Mouse (Mus musculus): ENCODE results near the gene Ggct.

GRCm38 (mm10) chr6:54975616-54976015 lies 17.1 kb downstream of the Ggct start:
- no peak for TF ChIP-seq CTCF (IDR thresholded peaks at IDR 0.05; ENCODE audit: low read depth)
- TF ChIP-seq EP300 (IDR thresholded peaks at IDR 0.05; ENCODE audit: low read depth), result no peak

Data from heart, postnatal 0 days (tissue).